Mouse (Mus musculus) embryonic facial prominence, embryonic 14.5 days (tissue): ENCODE results near the gene Trpc4ap. TPM values are rescaled to one million over a fixed set of nuclear protein-coding genes. Genes with fewer than 3 reads are reported as not detected.

ENCODE experiments used
- ATAC-seq: fragments of 200-750 bp; cut with Nextera tagmentation; 2 replicates; pipeline ENCODE4 v1.8.0; 2017; ENCODE audit warnings: low read depth, moderate number of reproducible peaks, moderate TSS enrichment
- DNase-seq: peaks from one replicate; pipeline ENCODE4 v3.0.0-alpha.2; 2015; ENCODE audit warnings: low spot score
- H3K27ac ChIP-seq: fragments of 300-500 bp; sonication (generic); replicated peaks from 2 replicates; pipeline ENCODE4 v1.5.1; 2014; ENCODE audit warnings: low read depth, mild to moderate bottlenecking, low read length, moderate library complexity
- H3K27me3 ChIP-seq: fragments of 300-500 bp; sonication (generic); replicated peaks from 2 replicates; pipeline ENCODE4 v1.6.1; 2014; ENCODE audit warnings: low read length; ENCODE audit not compliant: control insufficient read depth, insufficient read depth
- H3K36me3 ChIP-seq: fragments of 300-500 bp; sonication (generic); 2 replicates; pipeline ENCODE4 v1.6.1; 2014; ENCODE audit warnings: low read length, mixed read lengths; ENCODE audit not compliant: control insufficient read depth, insufficient read depth
- H3K4me1 ChIP-seq: fragments of 300-500 bp; sonication (generic); 2 replicates; pipeline ENCODE4 v1.6.1; 2014; ENCODE audit warnings: antibody characterized with exemption, low read length; ENCODE audit not compliant: control insufficient read depth, insufficient read depth
- H3K4me2 ChIP-seq: fragments of 300-500 bp; sonication (generic); 2 replicates; pipeline ENCODE4 v1.6.1; 2014; ENCODE audit warnings: low read depth, mild to moderate bottlenecking, low read length, moderate library complexity, mixed read lengths
- H3K4me3 ChIP-seq: fragments of 300-500 bp; sonication (generic); 2 replicates; pipeline ENCODE4 v1.5.1; 2014; ENCODE audit warnings: low read depth, mild to moderate bottlenecking, low read length
- H3K9ac ChIP-seq: fragments of 300-500 bp; sonication (generic); 2 replicates; pipeline ENCODE4 v1.6.1; 2014; ENCODE audit warnings: low read depth, mild to moderate bottlenecking, low read length, moderate library complexity, mixed read lengths
- H3K9me3 ChIP-seq: fragments of 300-500 bp; sonication (generic); 2 replicates; pipeline ENCODE4 v1.6.1; 2016; ENCODE audit warnings: low read length; ENCODE audit not compliant: control insufficient read depth
- WGBS: fragments of 180-500 bp; shearing (Covaris S2); extraction: QIAGEN DNeasy Blood & Tissue Kit; methylation state at CpG from one replicate; pipeline ENCODE4 v1.1.7; 2014; 5-methylcytosine and 5-hydroxymethylcytosine counted together
- polyA plus RNA-seq: library from polyadenylated mRNA; unstranded; fragments of >200 nt; fragmentation: Nextera tagmentation; extraction: Ambion mirVana; gene quantifications from 2 replicates; pipeline ENCODE4 v1.2.1, GENCODE M21; 2014

Trpc4ap gene
- polyA plus RNA-seq, 1 experiment from 2014 or later = 131 TPM

DNA sequence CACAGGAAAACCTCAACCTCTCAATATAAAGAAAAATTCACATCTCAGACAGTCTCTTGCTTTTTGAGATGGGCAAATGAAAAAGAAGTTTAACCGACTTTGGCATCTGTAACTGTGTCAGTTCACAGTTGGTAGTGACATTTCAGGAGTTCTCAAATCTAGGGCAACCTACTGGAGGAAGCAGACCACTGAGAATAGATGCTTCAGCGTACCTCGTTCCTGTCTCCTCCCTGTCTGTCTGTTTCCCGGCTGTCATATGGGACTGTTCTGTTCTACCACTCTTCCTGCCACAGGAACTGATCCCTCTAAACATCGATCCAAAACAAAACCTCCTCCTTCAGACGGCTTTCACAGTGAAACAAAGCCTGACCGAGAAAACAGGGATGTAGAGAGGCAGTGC lies 46.4 kb downstream of the Trpc4ap start:
- no peaks in the 10 kb centered on the region for H3K4me1 ChIP-seq
- no peaks in the 10 kb centered on the region for H3K9me3 ChIP-seq
- H3K27me3 ChIP-seq = no peaks in the 10 kb centered on the region
- DNase-seq (no peak), ATAC-seq (no peak)
- no peak overlapping the region for H3K27ac ChIP-seq
- WGBS = 85% methylated on average over 7 of the region's 7 CpGs
- no peak overlapping the region for H3K4me3 ChIP-seq
- no peak overlapping the region for H3K9ac ChIP-seq
- H3K4me2 ChIP-seq = no peak overlapping the region
- peaks cover 92% of the 10 kb centered on the region for H3K36me3 ChIP-seq

DNA sequence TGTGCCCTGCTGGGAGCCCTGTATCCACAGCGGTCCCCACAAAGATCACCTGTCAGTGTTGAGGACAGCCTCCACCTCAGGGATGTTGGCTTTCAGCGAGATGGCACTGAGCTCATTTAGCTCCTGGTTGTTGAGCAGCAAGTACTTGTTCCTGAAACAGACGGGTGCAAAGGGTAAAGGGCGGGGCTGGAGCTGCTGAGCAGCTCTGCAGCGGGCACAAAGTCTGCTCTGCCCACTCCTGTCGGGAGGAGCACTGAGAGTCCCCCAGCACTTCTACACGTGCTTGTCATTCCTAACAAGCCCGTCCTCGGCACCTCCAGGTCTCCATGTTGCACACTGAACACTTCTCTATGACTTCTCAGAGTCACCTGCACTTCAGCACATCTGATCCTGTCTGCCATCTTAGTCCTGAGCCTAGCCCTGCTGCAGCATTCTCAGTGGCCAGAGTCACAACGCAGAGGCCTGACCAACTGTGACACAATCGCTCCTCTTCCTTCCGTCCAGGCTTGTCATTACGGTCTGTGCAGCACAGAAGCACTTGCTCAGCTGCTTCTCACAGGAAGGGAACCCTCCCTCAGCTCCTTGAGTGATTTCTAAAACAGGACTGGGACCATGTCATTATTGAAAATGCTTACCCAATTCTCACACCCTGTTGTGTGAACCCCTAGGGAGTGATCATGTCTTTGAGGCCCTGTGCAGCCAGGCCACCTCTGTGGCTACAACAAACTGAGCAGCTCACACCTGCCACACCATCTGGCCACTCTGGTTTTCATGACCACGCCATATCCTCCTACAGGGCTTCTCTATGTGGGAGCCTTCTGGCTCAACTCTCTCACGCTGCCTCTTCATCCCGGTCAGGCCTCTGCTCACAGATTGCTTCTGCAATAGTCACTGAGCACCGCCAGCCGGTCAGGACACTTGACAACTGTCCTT lies 50.4 kb downstream of the Trpc4ap start:
- H3K9me3 ChIP-seq = no peaks in the 10 kb centered on the region
- no peak for ATAC-seq
- H3K4me1 ChIP-seq = no peaks in the 10 kb centered on the region
- no peak overlapping the region for H3K4me2 ChIP-seq
- no peak overlapping the region for H3K4me3 ChIP-seq
- no peak overlapping the region for H3K27ac ChIP-seq
- WGBS = 90% methylated on average over 18 of the region's 18 CpGs
- no peak overlapping the region for H3K9ac ChIP-seq
- no peaks in the 10 kb centered on the region for H3K27me3 ChIP-seq
- no peak for DNase-seq
- H3K36me3 ChIP-seq = peaks cover 93% of the 10 kb centered on the region

DNA sequence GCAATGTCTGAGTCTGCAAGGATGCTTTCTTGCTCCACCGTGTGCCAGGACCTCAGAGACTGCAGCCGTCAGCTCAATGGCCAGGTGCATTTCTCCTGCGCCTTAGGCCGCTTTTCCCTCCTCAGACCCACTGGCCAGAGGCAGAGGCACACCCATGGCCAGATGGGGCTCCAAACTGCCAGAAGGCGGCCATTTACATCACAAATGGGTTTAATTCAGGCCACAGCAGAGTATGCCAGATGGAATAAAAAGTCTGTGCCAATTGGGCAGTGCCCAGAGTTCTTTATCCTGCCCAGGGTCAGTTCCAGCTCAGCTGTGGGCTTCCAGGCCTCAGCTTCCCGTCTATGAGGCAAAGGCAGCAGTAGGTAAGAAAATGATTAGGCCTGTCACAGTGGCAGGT lies 51.5 kb downstream of the Trpc4ap start:
- H3K9ac ChIP-seq = no peak overlapping the region
- H3K9me3 ChIP-seq = no peaks in the 10 kb centered on the region
- no peak overlapping the region for H3K4me3 ChIP-seq
- ATAC-seq (no peak), DNase-seq (no peak)
- H3K4me2 ChIP-seq = no peak overlapping the region
- H3K27me3 ChIP-seq = no peaks in the 10 kb centered on the region
- H3K36me3 ChIP-seq = peaks cover 94% of the 10 kb centered on the region
- H3K27ac ChIP-seq = no peak overlapping the region
- no peaks in the 10 kb centered on the region for H3K4me1 ChIP-seq
- 86% methylated on average over 6 of the region's 6 CpGs for WGBS

DNA sequence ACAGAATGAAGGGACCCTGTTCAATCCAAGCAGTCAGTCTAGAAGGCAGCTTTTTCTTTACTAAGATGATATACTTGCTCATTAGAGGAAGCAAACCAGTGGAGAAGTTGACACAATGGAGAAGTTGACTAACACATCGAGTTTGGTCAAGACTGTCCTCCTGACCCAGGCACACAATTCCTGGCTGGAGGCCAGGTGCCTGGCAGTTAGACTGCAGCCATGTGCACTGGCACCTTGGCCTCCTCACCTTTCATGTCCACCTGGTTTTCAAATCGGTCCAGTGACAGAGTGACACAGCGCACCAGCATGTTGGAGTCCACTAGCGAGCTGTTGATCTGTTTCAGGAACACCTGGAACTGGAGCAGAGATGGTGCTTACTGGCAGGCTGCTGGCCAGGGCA lies 54.8 kb downstream of the Trpc4ap start:
- no peak for DNase-seq

DNA sequence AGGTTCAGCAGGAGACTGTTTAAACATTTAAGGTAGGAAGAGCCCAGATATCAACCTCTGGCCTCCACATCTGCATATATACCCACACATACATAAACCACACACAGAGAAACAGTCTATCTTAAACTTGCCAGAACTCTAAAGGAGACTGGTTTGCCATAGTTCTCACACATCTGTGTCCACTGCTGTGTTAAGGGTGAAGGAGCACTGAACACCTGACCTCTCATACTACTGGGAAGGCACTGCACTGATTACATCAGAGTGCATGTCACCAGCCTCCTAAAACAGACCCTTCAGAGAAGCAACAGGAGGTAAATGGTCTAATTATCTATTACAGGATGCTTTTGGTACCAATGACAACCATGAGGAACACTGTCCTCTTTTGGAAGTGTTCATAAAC lies 55.3 kb downstream of the Trpc4ap start:
- DNase-seq (no peak), ATAC-seq (no peak)
- Histone ChIP-seq H3K36me3 (peaks cover 99% of the 10 kb centered on the region), H3K4me2 (no peak overlapping the region), H3K27ac (no peak overlapping the region), H3K27me3 (peaks cover 24% of the 10 kb centered on the region), H3K9ac (no peak overlapping the region), H3K9me3 (no peaks in the 10 kb centered on the region), H3K4me1 (no peaks in the 10 kb centered on the region), H3K4me3 (no peak overlapping the region)

More for the DNA sequence above, 54.8 kb downstream of the Trpc4ap start:
- ATAC-seq = no peak
- WGBS = 88% methylated on average over 4 of the region's 4 CpGs
- Histone ChIP-seq H3K27me3 (peaks cover 19% of the 10 kb centered on the region), H3K9me3 (no peaks in the 10 kb centered on the region), H3K4me3 (no peak overlapping the region), H3K9ac (no peak overlapping the region), H3K36me3 (peaks cover 99% of the 10 kb centered on the region), H3K27ac (no peak overlapping the region), H3K4me1 (no peaks in the 10 kb centered on the region), H3K4me2 (no peak overlapping the region)

DNA sequence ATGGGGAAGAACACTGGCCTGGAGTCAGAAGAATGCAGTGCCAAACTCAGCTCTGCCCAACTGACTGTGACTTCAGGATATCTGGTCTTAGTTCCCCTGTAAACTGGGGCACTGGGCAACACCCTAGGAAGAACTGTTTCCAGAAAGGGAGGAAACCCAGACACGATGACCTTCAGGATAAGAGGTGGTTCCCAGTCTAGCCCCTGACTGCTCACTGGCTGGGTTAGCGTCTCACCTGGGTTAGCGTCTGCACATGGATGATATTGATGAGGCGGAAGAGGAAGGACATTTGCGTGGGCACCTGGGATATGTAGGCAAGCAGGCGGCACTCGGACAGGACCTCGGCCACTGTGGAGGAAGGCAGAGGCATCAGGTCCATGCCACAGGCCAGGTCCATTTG lies 56.2 kb downstream of the Trpc4ap start:
- no peak overlapping the region for H3K4me2 ChIP-seq
- H3K27ac ChIP-seq = no peak overlapping the region
- ATAC-seq (no peak), DNase-seq (no peak)
- peaks cover 34% of the 10 kb centered on the region for H3K27me3 ChIP-seq
- H3K9ac ChIP-seq = no peak overlapping the region
- H3K9me3 ChIP-seq = no peaks in the 10 kb centered on the region
- H3K4me3 ChIP-seq = no peak overlapping the region
- WGBS = 95% methylated on average over 8 of the region's 8 CpGs
- H3K36me3 ChIP-seq = peaks cover 97% of the 10 kb centered on the region
- H3K4me1 ChIP-seq = no peaks in the 10 kb centered on the region

DNA sequence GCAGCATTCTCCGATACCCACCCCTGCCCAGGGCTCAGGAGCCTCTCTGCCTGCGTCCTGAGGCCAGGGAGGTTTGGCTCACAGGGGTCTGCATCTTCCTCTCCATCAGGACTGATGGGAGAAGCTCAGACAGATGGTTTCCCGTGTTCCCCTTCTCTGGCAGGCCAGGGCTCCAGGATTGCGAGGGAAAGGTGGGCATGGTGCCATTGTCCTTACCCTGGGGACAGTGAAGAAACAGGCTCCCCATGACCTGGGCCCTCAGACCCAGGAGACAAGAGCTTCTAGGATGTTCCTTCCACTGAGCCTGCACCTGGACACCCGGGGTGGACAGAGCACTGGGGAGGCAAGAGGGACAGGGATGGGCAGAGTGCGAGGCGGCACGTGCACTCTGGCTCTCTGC lies 57.6 kb downstream of the Trpc4ap start:
- Histone ChIP-seq H3K4me2 (no peak overlapping the region), H3K4me1 (0 out of 2 replicates have a peak, but pooled peaks cover 2% of the 10 kb centered on the region), H3K36me3 (peaks cover 84% of the 10 kb centered on the region), H3K9me3 (no peaks in the 10 kb centered on the region), H3K9ac (no peak overlapping the region), H3K27ac (no peak overlapping the region), H3K4me3 (no peak overlapping the region), H3K27me3 (peaks cover 48% of the 10 kb centered on the region)
- WGBS = 89% methylated on average over 6 of the region's 8 CpGs
- no peak for ATAC-seq
- no peak for DNase-seq

DNA sequence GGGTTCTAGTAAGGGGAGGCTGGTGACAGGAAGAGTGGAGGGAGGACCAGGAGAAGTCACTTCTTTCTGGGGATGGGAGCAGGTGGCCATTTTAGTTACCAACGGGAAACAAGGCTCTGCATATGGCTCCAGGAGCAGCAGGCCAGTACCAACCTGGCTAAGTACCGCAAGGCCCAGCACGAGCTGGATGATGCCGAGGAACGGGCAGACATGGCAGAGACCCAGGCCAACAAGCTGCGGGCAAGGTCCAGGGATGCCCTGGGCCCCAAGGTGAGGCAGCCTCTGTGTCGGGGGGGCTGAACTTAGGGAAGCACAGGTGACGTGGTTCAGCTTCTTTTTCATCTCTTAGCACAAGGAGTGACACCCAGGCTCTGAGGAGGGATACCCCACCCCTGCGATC lies 58.5 kb downstream of the Trpc4ap start:
- Histone ChIP-seq H3K27me3 (peaks cover 56% of the 10 kb centered on the region), H3K9me3 (no peaks in the 10 kb centered on the region), H3K4me3 (no peak overlapping the region), H3K36me3 (peaks cover 75% of the 10 kb centered on the region), H3K27ac (no peak overlapping the region), H3K4me2 (no peak overlapping the region), H3K4me1 (0 out of 2 replicates have a peak, but pooled peaks cover 8% of the 10 kb centered on the region), H3K9ac (no peak overlapping the region)
- ATAC-seq = no peak
- WGBS = 91% methylated on average over 9 of the region's 9 CpGs
- no peak for DNase-seq

DNA sequence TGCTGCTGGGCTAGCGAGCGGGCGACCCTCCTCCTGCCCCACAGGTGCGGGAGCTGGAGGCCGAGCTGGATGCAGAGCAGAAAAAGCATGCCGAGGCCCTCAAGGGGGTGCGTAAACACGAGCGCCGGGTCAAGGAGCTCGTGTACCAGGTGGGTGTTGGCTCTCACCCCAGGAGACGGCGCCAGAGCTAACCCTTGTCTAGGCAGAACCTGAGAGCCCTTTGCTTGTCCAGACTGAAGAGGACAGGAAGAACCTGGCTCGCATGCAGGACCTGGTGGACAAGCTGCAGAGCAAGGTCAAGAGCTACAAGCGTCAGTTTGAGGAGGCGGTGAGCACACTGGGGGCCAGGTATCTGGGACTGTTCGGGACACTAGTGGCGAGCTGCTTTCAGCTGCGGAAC lies 59.1 kb downstream of the Trpc4ap start:
- 0 out of 2 replicates have a peak, but pooled peaks cover 8% of the 10 kb centered on the region for H3K4me1 ChIP-seq
- ATAC-seq = no peak
- no peak overlapping the region for H3K9ac ChIP-seq
- no peak for DNase-seq
- no peak overlapping the region for H3K4me2 ChIP-seq
- H3K36me3 ChIP-seq = peaks cover 69% of the 10 kb centered on the region
- H3K4me3 ChIP-seq = no peak overlapping the region
- no peaks in the 10 kb centered on the region for H3K9me3 ChIP-seq
- peaks cover 62% of the 10 kb centered on the region for H3K27me3 ChIP-seq
- 69% methylated on average over 15 of the region's 19 CpGs for WGBS
- H3K27ac ChIP-seq = no peak overlapping the region
